Mouse (Mus musculus) liver, embryonic 18 days (tissue): Measurements from ENCODE around the gene Zfp978. TPM values are rescaled to one million over a fixed set of nuclear protein-coding genes. Genes with fewer than 3 reads are reported as not detected.

ENCODE experiments used
- polyA plus RNA-seq: library from polyadenylated mRNA; depleted of rRNA; stranded (reverse); fragments of >200 nt; gene quantifications from 2 replicates; pipeline ENCODE4 v1.2.3, GENCODE M21; 2012; rRNA removed

Gene Zfp978
- 0.03 TPM in 1 of 2 replicates, not detected in the other for polyA plus RNA-seq

GRCm38 (mm10) chr4:147361003-147361402 lies at the start of gene Zfp978:
Gene Zfp978, plus strand, starts transcription at chr4:147361303.

Other genes starting within 250 kb of the Zfp978 start
- gene Zfp991, start 229.3 kb upstream of the Zfp978 start, polyA plus RNA-seq, result 1.3 and 1.4 TPM in 2 replicates
- gene Zfp988, start 55.6 kb upstream of the Zfp978 start, polyA plus RNA-seq, result not detected in 2 replicates
- 0.70 and 0.87 TPM in 2 replicates for gene Zfp982, start 131.1 kb downstream of the Zfp978 start, polyA plus RNA-seq
- gene Gm16503, start 178.9 kb downstream of the Zfp978 start, polyA plus RNA-seq, result 0.05 and 0.08 TPM in 2 replicates
- 0.01 and 0.02 TPM in 2 replicates for gene Zfp985, start 192.0 kb downstream of the Zfp978 start, polyA plus RNA-seq